Mouse (Mus musculus) cerebellum, adult 2 months (tissue): ENCODE results near the gene Iqsec1.

Source experiments
- CTCF ChIP-seq: fragments of 200-500 bp; IDR thresholded peaks from 2 replicates; pipeline ENCODE4 v1.5.1; 2011; ENCODE audit warnings: low read depth, mild to moderate bottlenecking, control low read depth, low read length, moderate library complexity, borderline replicate concordance; ENCODE audit not compliant: insufficient read depth
- POLR2A ChIP-seq: fragments of 200-500 bp; IDR thresholded peaks from 2 replicates; pipeline ENCODE4 v1.6.1; 2011; ENCODE audit warnings: low read length, control low read depth, borderline replicate concordance; ENCODE audit not compliant: insufficient read depth

DNA sequence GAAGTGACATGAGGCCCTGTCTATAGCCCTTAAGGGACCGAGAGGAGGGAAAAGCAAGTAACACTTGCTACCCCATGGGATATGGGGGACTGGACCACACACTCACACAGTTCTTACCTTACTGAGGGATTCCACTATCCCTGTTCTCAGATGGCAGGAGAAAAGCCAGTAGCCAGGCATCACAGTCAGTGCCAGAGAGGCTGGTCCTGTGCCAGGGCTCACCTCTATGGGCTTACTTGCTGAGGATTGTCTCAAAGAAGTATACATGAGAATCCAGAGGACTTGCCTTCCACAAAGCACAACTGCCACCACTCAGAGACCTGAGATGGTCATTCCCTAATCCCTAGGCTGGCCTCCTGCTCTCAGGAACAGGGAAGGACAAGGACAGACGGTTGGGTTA is 296.1 kb downstream of the Iqsec1 start:
- TF ChIP-seq CTCF (no peak), POLR2A (no peak)
